Mouse (Mus musculus) ES-Bruce4 (cell line): ENCODE results near the gene 2610028H24Rik.

Experiments
- CTCF ChIP-seq: IDR thresholded peaks from one replicate; pipeline ENCODE4 v1.8.1; 2011; ENCODE audit warnings: low read depth, low read length
- EP300 ChIP-seq: IDR thresholded peaks from 2 replicates; pipeline ENCODE4 v1.6.1; 2011; ENCODE audit warnings: low read depth, low read length; ENCODE audit not compliant: insufficient read depth
- POLR2A ChIP-seq: IDR thresholded peaks from one replicate; pipeline ENCODE4 v1.8.1; 2011; ENCODE audit warnings: low read length; ENCODE audit not compliant: insufficient read depth

DNA sequence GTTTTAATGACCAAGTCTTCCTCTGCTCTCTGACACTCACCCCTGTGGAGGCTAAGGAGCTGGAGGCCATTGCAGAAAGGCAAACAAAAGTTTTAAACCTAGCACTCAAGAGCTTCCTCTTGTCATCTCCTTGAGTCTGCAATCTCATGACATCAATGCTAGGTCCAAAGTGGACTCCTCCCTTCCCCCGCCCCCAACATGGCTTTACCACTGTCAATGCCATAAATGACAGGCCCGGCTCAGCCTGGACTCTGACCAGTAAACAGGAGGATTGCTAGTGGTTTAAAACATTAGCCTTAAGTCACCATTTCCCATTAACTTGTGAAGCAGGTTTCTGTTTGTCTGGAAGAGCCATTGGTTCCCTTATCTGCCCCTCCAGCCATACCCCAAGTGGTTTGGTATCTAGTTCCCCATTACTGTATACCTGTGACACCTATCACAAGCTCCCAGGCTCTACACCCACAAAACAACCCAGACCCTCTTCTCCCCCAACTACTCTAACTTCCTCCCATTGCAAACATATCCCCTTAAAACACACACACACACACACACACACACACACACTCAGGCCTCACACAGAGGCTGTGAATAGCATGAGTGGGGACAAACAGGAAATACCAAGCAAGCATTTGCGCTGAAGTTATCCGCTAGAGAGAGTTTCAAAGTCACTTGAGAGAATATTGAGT is 2.7 kb upstream of the 2610028H24Rik start:
- TF ChIP-seq POLR2A (no peak), CTCF (no peak), EP300 (no peak)
